Mouse (Mus musculus) lung, postnatal 25 days (tissue): ENCODE results near the gene Gp9.

Source experiments
- DNase-seq: peaks from one replicate; pipeline ENCODE4 v3.0.0; 2022; ENCODE audit warnings: low spot score

Gp9 gene

GRCm38 (mm10) chr6:87777842-87778241 lies at the start of gene Gp9:
Gene Gp9, plus strand, starts transcription at chr6:87778072.
- no peak for DNase-seq

DNA sequence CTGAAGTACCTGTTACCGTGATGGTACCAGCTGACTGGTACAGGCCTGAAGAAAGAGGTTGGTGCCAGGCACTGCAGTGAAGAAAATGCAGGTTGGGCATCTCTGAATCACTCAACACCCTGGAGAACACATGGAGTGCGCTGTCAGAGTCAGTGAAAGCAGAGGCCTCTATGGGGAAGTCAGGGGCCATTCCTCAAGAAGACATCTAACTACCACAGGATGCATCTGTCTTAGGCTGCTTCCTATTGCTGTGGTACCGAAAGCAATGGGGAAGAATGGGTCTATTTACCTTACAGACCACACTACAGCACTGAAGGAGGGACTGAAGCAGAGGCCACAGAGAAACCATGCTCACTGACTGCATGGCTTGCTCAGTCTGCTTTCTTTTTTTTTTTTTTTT lies 49.8 kb upstream of the Gp9 start:
- no peak for DNase-seq

DNA sequence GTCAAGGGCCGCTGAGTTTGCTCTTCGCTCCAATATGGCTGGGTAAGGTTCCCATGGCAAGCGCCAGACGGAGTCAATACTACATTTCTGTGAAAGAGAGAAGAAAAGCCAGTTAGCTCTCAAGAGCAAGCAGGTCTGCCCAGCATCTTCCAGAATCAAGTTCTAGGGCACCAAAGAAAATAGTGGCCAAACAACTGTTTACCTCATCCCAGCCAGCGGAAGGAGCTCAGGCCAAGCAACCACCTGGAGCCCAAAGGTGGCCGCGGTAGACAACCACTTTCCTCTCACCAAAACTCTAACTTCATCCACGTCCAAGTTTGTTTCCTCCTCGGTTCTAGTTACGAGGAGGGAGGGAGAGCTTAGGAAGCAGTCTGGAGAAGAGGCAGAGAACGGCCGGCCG lies 47.7 kb upstream of the Gp9 start:
- DNase-seq: no peak

GRCm38 (mm10) chr6:87730591-87731462 lies 47.0 kb upstream of the Gp9 start, which contains the start of gene Efcc1:
Gene Efcc1, plus strand, starts transcription at chr6:87730869.
- peak; percentile 55 for DNase-seq

- no peak for DNase-seq
These were observed 46.3 kb upstream of the Gp9 start for GRCm38 (mm10) chr6:87731463-87732095.

- DNase-seq: no peak
These were observed 45.5 kb upstream of the Gp9 start for GRCm38 (mm10) chr6:87732151-87733011.

- DNase-seq: peak; percentile 68
These were observed 44.5 kb upstream of the Gp9 start for GRCm38 (mm10) chr6:87733131-87733930.

DNA sequence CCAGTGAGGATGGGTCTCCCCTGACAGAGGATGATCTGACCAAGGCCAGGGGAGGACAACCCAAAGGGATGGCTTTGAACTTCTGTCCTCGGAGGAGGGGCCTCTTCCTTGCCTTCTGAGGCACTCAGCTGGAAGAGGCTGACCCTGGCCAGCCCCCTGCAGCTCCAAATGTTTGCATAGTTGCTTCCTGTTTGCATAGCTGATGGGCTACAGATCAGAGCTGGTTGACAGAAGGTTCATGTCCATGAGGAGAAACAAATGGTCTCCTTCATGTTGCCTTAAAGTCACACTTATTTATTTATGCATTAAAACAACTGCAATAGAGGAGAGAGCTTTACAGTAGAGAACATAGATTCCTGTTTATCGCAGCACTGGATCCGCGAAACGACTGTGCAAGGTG lies 43.7 kb upstream of the Gp9 start:
- peak; percentile 46 for DNase-seq

- DNase-seq: no peak
These were observed 40.9 kb upstream of the Gp9 start for GRCm38 (mm10) chr6:87736923-87737322.

- no peak for DNase-seq
These were observed 39.8 kb upstream of the Gp9 start for GRCm38 (mm10) chr6:87737921-87738626.

- DNase-seq: no peak
These were observed 38.0 kb upstream of the Gp9 start for GRCm38 (mm10) chr6:87739898-87740297.

GRCm38 (mm10) chr6:87740496-87740895 lies 37.4 kb upstream of the Gp9 start:
- no peak for DNase-seq

DNA sequence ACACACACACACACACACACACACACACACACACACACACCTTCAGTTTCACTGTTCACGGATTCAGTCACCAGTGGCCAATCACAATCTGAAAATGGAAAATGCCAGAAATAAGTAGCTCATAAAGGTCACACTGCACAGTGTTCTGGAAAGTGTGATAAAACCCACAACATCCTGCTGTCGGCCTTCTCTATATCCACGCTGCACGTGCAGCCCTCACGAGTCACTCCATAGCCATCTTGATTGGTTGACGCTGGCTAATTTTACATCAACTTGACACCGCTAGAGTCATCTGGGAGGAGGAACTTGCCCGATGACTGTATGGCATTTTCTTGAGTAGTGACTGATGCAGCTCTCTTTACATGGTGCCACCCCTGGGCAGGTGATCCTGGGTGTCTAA lies 35.9 kb upstream of the Gp9 start:
- no peak for DNase-seq

DNA sequence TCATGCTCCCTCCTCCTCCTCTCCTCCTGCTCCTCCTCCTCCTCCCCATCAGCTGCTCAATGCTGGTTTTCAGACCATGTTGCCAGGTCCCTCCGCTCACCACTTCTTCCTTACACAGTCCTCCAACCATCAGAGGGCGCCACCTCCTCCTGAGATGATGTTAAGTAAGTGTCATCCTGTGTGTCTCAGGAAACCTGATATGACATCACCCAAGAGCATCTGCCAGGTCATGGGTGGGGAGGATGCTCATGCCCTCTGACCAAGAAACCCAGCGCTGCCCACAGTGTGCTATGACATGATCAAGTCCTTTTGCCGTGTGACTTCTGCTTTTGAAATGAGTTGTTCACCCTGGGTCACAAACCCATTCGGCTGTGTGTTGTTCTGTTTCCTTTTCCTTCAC lies 35.1 kb upstream of the Gp9 start:
- no peak for DNase-seq

DNA sequence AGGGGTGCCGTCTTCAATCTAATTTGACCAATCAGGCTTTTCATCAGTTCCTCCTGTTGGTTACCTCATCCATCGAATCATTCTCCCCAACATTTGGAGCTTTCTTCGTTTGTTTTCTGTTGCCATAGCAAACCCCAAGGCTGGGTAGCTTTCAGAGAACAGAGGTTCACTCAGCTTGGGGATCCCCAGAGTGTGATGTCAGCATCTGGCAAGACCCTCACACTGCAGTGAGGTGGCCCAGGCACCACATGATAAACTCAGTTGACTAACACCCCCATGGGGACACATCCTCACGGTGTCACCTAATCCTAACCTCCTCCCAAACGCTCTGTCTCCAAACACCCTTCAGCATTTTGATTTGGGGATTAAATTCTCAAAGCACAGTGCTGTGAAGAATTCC lies 34.6 kb upstream of the Gp9 start:
- no peak for DNase-seq

DNA sequence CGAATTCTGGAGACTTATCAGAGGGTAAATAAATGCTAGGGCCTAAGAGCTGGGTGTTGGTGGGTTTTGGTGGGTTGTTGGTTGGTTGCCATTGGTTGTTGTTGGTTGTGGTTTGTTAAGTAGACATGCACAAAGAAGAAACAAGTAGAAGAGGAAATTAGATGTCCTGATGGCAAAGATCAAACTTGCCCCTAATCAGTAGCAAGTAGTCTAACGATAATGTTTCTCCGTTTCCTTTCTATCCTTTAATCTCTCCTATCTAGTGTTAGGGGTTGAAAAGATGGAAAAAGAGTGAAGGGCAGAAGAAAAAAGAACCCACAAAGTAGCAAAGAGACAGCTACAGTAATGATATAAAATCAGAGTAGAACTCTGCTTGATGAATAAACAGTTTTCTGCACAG lies 33.2 kb upstream of the Gp9 start:
- no peak for DNase-seq

DNA sequence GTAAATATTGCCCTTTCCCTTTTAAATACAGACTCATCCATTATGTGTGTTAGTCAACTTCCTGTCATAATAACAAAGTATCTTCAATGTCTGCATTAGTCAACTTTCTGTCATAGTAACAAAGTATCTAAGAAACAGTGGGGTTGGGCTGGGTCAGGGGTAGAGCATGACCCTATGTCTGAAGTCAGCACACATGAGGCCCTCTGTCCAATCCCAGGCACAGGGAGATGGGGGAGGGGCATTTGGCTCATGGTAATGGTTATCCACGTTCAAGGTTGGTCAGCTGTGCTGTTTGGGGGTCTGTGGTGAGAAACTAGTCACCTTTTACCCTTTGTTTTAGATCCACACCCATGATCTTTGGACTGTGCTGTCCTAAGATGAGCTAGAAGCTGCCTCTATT lies 32.6 kb upstream of the Gp9 start:
- peak; percentile 40 for DNase-seq

GRCm38 (mm10) chr6:87746059-87746458 lies 31.8 kb upstream of the Gp9 start:
- no peak for DNase-seq

DNA sequence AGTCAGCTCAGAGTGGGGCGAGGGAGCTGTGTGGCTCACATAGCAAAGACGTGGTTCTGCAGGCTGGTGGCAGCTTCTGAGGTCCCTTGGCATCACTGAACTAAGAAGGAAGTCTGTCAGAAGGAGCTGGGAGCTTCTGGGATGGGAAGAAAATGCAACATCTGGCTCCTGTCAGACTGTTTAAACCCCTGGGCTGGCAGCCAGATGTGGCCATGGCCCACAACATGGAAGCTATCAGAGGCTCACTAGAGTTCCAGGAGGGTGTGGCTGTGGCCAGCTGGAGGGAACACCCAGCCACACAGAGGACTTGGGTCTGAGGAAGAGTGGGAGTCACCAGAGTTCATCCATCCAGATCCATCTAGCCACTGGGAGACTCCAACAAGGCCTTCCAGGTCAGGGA lies 31.0 kb upstream of the Gp9 start:
- peak; percentile 54 for DNase-seq

DNA sequence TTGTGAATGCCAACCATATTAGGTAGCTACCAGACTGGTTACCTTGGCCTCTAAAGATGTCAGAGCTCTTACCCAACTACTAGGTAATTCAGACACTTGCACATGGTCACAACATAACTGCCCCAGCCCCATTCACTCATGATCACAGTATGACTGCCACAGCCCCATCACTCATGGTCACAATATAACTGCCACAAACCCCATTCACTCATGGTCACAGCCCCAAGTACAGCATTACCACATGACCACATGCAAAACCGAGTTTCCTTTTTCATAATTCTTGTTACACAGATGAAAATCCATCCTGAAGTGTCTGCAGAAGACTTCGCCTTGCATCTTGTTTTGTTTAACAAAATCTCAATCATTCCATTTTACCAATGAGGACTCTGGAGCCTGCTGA lies 29.8 kb upstream of the Gp9 start:
- DNase-seq: no peak

DNA sequence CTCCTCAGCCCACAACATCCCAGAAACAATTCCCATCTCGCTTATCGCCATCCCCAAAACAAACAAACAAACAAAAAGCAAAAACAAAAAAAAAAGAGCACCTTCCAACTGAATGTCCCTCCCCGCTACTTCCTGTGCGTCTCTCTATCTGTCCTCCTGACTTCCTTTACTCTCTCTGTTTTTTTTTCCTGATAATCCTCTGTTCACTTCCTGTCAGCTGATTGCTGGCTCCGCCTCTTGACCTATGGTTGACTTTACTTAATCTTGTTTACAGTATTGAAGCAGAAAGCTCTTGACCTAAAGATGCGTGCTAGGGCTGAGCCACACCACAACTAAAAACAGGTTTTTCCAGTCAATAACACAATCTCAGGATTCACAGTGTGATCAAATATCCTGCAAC lies 29.3 kb upstream of the Gp9 start:
- no peak for DNase-seq
